Mouse (Mus musculus): ENCODE data around the gene Ece1.

The Ece1 gene

GRCm38 (mm10) chr4:137993291-137993758 lies 131.3 kb downstream of the Ece1 start:
- peak; percentile 100 for DNase-seq

- peak; percentile 57 for DNase-seq
Observed at GRCm38 (mm10) chr4:137993821-137994561, 132.0 kb downstream of the Ece1 start.

- no peak for DNase-seq
Observed at GRCm38 (mm10) chr4:137994562-137995336, 132.7 kb downstream of the Ece1 start.

- peak; percentile 49 for DNase-seq
Observed at GRCm38 (mm10) chr4:137995399-137995798, 133.4 kb downstream of the Ece1 start.

- DNase-seq, result no peak
Observed at GRCm38 (mm10) chr4:137998232-137998631, 136.2 kb downstream of the Ece1 start.

GRCm38 (mm10) chr4:138000682-138001081 lies 138.6 kb downstream of the Ece1 start:
- peak; percentile 37 for DNase-seq

GRCm38 (mm10) chr4:138003909-138004610 lies 142.0 kb downstream of the Ece1 start:
- DNase-seq, result peak; percentile 34

- DNase-seq, result no peak
Observed at GRCm38 (mm10) chr4:138005781-138006180, 143.7 kb downstream of the Ece1 start.

GRCm38 (mm10) chr4:138006951-138007613 lies 145.0 kb downstream of the Ece1 start:
- DNase-seq, result no peak

- DNase-seq, result no peak
Observed at GRCm38 (mm10) chr4:138008646-138009045, 146.6 kb downstream of the Ece1 start.

- DNase-seq, result no peak
Observed at GRCm38 (mm10) chr4:138009786-138010502, 147.9 kb downstream of the Ece1 start.

- DNase-seq, result no peak
Observed at GRCm38 (mm10) chr4:138013723-138014479, 151.9 kb downstream of the Ece1 start.

Data from kidney, adult 18-20 months (tissue).